Mouse (Mus musculus) stomach, postnatal 0 days (tissue): Measurements from ENCODE around the gene Necab2.

Experiments
- CTCF ChIP-seq: IDR thresholded peaks from 2 replicates; pipeline ENCODE4 v1.5.1; 2016; ENCODE audit warnings: antibody characterized with exemption, low read depth, mild to moderate bottlenecking, moderate library complexity
- EP300 ChIP-seq: optimal IDR thresholded peaks from 2 replicates; pipeline ENCODE3; 2016; ENCODE audit warnings: antibody characterized with exemption

GRCm38 (mm10) chr8:119399255-119399654, 47.3 kb upstream of the Necab2 start:
- TF ChIP-seq EP300 (no peak), CTCF (no peak)
